15 mouse cellular contexts compared by ENCODE assay signal in genomic region chr14:21709545-21709944, GRCm38 (mm10). TPM values are rescaled to one million over a fixed set of nuclear protein-coding genes. Genes with fewer than 3 reads are reported as not detected.
DNase-seq lines count a peak whose midpoint lies in the region; ATAC-seq and TF ChIP-seq lines count a peak whose summit lies in the region.
"Had no signal": no experiment of that assay in that cellular context is flagged by ENCODE, and none has a peak within 500 bp of the region (broad histone marks: within the 10 kb centered on the region; RNA-seq: fewer than 3 reads in every experiment).

No protein-coding gene starts in this region.

- H3K36me3 ChIP-seq in hindbrain, embryonic 10.5 days: no peaks in the 10 kb centered on the region
- no peaks in the 10 kb centered on the region for H3K36me3 ChIP-seq in hindbrain, embryonic 14.5 days (replicated peaks; ENCODE audit: control insufficient read depth, insufficient read depth)
- no peaks in the 10 kb centered on the region for H3K36me3 ChIP-seq in midbrain, postnatal 0 days (ENCODE audit: insufficient read depth, low read length)
- no peaks in the 10 kb centered on the region for H3K36me3 ChIP-seq in midbrain, embryonic 16.5 days (ENCODE audit: control insufficient read depth, insufficient read depth, low read length)
- H3K36me3 ChIP-seq: embryonic facial prominence, embryonic 12.5 days had no signal

- ATAC-seq in hindbrain, embryonic 14.5 days (ENCODE audit: low FRiP score): no peak
- no peak for ATAC-seq in midbrain, postnatal 0 days (ENCODE audit: low FRiP score)
- ATAC-seq in midbrain, embryonic 16.5 days: no peak
- ATAC-seq: inflammation-experienced regulatory T-cells, adult 6 months had no signal

- peaks cover 19% of the 10 kb centered on the region for H3K4me1 ChIP-seq in hindbrain, embryonic 10.5 days (replicated peaks)
- H3K4me1 ChIP-seq in hindbrain, embryonic 14.5 days (replicated peaks; ENCODE audit: control insufficient read depth, insufficient read depth, low read length): no peaks in the 10 kb centered on the region
- H3K4me1 ChIP-seq in midbrain, postnatal 0 days (ENCODE audit: insufficient read depth, low read length): peaks cover 4% of the 10 kb centered on the region
- 0 out of 2 replicates have a peak, but pooled peaks cover 4% of the 10 kb centered on the region for H3K4me1 ChIP-seq in midbrain, embryonic 16.5 days (ENCODE audit: control insufficient read depth, insufficient read depth, low read length)

- H3K27ac ChIP-seq in hindbrain, embryonic 10.5 days: peak overlapping the region; percentile 46
- no peak overlapping the region for H3K27ac ChIP-seq in hindbrain, embryonic 14.5 days
- no peak overlapping the region for H3K27ac ChIP-seq in midbrain, postnatal 0 days (ENCODE audit: low read depth, low read length)
- no peak overlapping the region for H3K27ac ChIP-seq in midbrain, embryonic 16.5 days (ENCODE audit: low read length)

- peak; percentile 22; the same call in 1 of the 2 replicates for TF ChIP-seq CTCF in midbrain, postnatal 0 days (IDR thresholded peaks at IDR 0.05)

- H3K27me3 ChIP-seq in hindbrain, embryonic 10.5 days (ENCODE audit: insufficient read depth, poor library complexity, severe bottlenecking): no peaks in the 10 kb centered on the region
- H3K27me3 ChIP-seq in hindbrain, embryonic 14.5 days (ENCODE audit: control insufficient read depth, insufficient read depth, low read length): no peaks in the 10 kb centered on the region
- H3K27me3 ChIP-seq in midbrain, postnatal 0 days (ENCODE audit: insufficient read depth, low read length): no peaks in the 10 kb centered on the region
- no peaks in the 10 kb centered on the region for H3K27me3 ChIP-seq in midbrain, embryonic 16.5 days (ENCODE audit: control insufficient read depth, insufficient read depth, low read depth, low read length)
- H3K27me3 ChIP-seq: embryonic facial prominence, embryonic 12.5 days had no signal

- no peak overlapping the region for H3K4me2 ChIP-seq in hindbrain, embryonic 14.5 days (replicated peaks)
- no peak overlapping the region for H3K4me2 ChIP-seq in midbrain, postnatal 0 days (ENCODE audit: low read depth, low read length, poor library complexity, severe bottlenecking)
- H3K4me2 ChIP-seq in midbrain, embryonic 16.5 days (ENCODE audit: low read length): no peak overlapping the region
- H3K4me2 ChIP-seq: embryonic facial prominence, embryonic 12.5 days had no signal

- 55% methylated on average over 2 of the region's 2 CpGs for WGBS in hindbrain, embryonic 10.5 days
- WGBS in hindbrain, embryonic 14.5 days: 73% methylated on average over 2 of the region's 2 CpGs
- 64% methylated on average over 2 of the region's 2 CpGs for WGBS in midbrain, postnatal 0 days
- WGBS in midbrain, embryonic 16.5 days: 59% methylated on average over 2 of the region's 2 CpGs

- no peak overlapping the region for H3K9ac ChIP-seq in hindbrain, embryonic 14.5 days
- H3K9ac ChIP-seq in midbrain, postnatal 0 days (replicated peaks; ENCODE audit: low read length, poor library complexity, severe bottlenecking): no peak overlapping the region
- no peak overlapping the region for H3K9ac ChIP-seq in midbrain, embryonic 16.5 days (ENCODE audit: low read depth, low read length)
- H3K9ac ChIP-seq: embryonic facial prominence, embryonic 12.5 days had no signal

- H3K4me3 ChIP-seq in hindbrain, embryonic 10.5 days: no peak overlapping the region
- H3K4me3 ChIP-seq in hindbrain, embryonic 14.5 days (replicated peaks; ENCODE audit: low read length): no peak overlapping the region
- H3K4me3 ChIP-seq in midbrain, postnatal 0 days (ENCODE audit: low read depth, low read length): no peak overlapping the region
- no peak overlapping the region for H3K4me3 ChIP-seq in midbrain, embryonic 16.5 days (ENCODE audit: low read depth, low read length)
- H3K4me3 ChIP-seq: embryonic facial prominence, embryonic 12.5 days had no signal

- no peaks in the 10 kb centered on the region for H3K9me3 ChIP-seq in hindbrain, embryonic 10.5 days
- H3K9me3 ChIP-seq in hindbrain, embryonic 14.5 days (ENCODE audit: control insufficient read depth, low read length): no peaks in the 10 kb centered on the region
- no peaks in the 10 kb centered on the region for H3K9me3 ChIP-seq in midbrain, postnatal 0 days (ENCODE audit: low read length)
- no peaks in the 10 kb centered on the region for H3K9me3 ChIP-seq in midbrain, embryonic 16.5 days (replicated peaks; ENCODE audit: control insufficient read depth, low read length, poor library complexity, severe bottlenecking)
- H3K9me3 ChIP-seq: embryonic facial prominence, embryonic 12.5 days had no signal

- DNase-seq in hindbrain, embryonic 10.5 days (ENCODE audit: low spot score): no peak
- no peak for DNase-seq in hindbrain, embryonic 14.5 days (ENCODE audit: low spot score)
- DNase-seq in midbrain, postnatal 0 days (ENCODE audit: low spot score): no peak
- DNase-seq in adrenal gland, postnatal 25 days: peak; percentile 38
- DNase-seq in thymus, postnatal 4 days: no peak
- DNase-seq in thymus, postnatal 14 days: no peak
- DNase-seq: cerebellum, adult 2 months; spleen, adult 18-20 months; thymus, adult 18-20 months had no signal

RNA-seq across cellular contexts. Expression of gene Dupd1, which starts 4.8 kb away (rescaled TPM):
- 0.14 and 0.22 TPM in 2 replicates for polyA plus RNA-seq in hindbrain, embryonic 10.5 days (2016; fragmentation: Nextera tagmentation; extraction: Ambion mirVana)
- not detected in 2 replicates for polyA plus RNA-seq in hindbrain, embryonic 14.5 days (2014; fragmentation: Nextera tagmentation; extraction: Ambion mirVana)
- total RNA-seq in midbrain, postnatal 0 days (2014; rRNA removed): 1.4 TPM in 1 of 2 replicates, not detected in the other
- 0.39 and 0.41 TPM in 2 replicates for polyA plus RNA-seq in midbrain, postnatal 0 days (2015; fragmentation: Nextera tagmentation; extraction: Ambion mirVana)
- polyA plus RNA-seq in midbrain, embryonic 16.5 days (2015; fragmentation: Nextera tagmentation; extraction: Ambion mirVana): 0.26 and 0.31 TPM in 2 replicates
- total RNA-seq in adrenal gland, postnatal 25 days (2021): 0.76 TPM in 1 of 2 replicates, not detected in the other
- total RNA-seq: ES-E14; left cerebral cortex, postnatal 14 days had no signal
- polyA plus RNA-seq: cerebellum, adult 2 months; inflammation-experienced regulatory T-cells, adult 6 months had no signal

RNA-seq across cellular contexts. Expression of gene Samd8, which starts 40.8 kb away (rescaled TPM):
- 10.9 and 11.3 TPM in 2 replicates for polyA plus RNA-seq in hindbrain, embryonic 10.5 days (2016; fragmentation: Nextera tagmentation; extraction: Ambion mirVana)
- 22.7 and 27.8 TPM in 2 replicates for polyA plus RNA-seq in hindbrain, embryonic 14.5 days (2014; fragmentation: Nextera tagmentation; extraction: Ambion mirVana)
- 65.9 and 85.6 TPM in 2 replicates for total RNA-seq in midbrain, postnatal 0 days (2014; rRNA removed)
- 24.9 and 28.6 TPM in 2 replicates for polyA plus RNA-seq in midbrain, postnatal 0 days (2015; fragmentation: Nextera tagmentation; extraction: Ambion mirVana)
- 22.4 TPM in 2 replicates for polyA plus RNA-seq in midbrain, embryonic 16.5 days (2015; fragmentation: Nextera tagmentation; extraction: Ambion mirVana)
- 45.5 and 48.1 TPM in 2 replicates for total RNA-seq in adrenal gland, postnatal 25 days (2021)

RNA-seq across cellular contexts. Expression of gene Dusp13, which starts 41.4 kb away (rescaled TPM):
- not detected in 2 replicates for polyA plus RNA-seq in hindbrain, embryonic 10.5 days (2016; fragmentation: Nextera tagmentation; extraction: Ambion mirVana)
- polyA plus RNA-seq in hindbrain, embryonic 14.5 days (2014; fragmentation: Nextera tagmentation; extraction: Ambion mirVana): 0.51 TPM in 1 of 2 replicates, not detected in the other
- 0.28 TPM in 1 of 2 replicates, not detected in the other for total RNA-seq in midbrain, postnatal 0 days (2014; rRNA removed)
- not detected in 2 replicates for polyA plus RNA-seq in midbrain, postnatal 0 days (2015; fragmentation: Nextera tagmentation; extraction: Ambion mirVana)
- not detected in 2 replicates for polyA plus RNA-seq in midbrain, embryonic 16.5 days (2015; fragmentation: Nextera tagmentation; extraction: Ambion mirVana)
- total RNA-seq in adrenal gland, postnatal 25 days (2021): not detected in 2 replicates
- polyA plus RNA-seq: embryonic facial prominence, embryonic 12.5 days; heart, embryonic 14.5 days; inflammation-experienced regulatory T-cells, adult 6 months had no signal
